Mouse (Mus musculus): Measurements from ENCODE around the gene Hdac9. TPM values are rescaled to one million over a fixed set of nuclear protein-coding genes. Genes with fewer than 3 reads are reported as not detected.

Gene Hdac9
- total and polyA plus RNA-seq, 2 experiments from 2014 or later: 15.6 to 15.7 TPM

DNA sequence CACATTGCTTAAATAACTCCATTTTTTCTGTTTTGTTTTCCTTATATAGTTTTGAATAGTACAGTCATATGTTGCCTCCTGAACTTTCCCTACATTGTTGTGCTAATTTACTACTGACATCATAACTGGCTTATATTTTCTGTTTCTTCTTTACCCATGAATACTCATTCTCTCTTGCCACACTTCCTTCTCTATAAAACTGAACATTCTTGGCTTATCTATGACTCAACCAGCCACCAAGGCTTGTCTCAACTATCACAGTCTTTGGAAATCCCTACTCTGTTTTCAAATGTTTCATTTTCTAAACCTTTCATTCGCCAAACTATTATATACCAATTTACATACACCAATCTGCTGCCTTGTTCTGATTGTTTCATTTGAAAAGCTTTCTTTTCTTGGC is 108.7 kb downstream of the Hdac9 start:
- TF ChIP-seq EP300 (IDR thresholded peaks at IDR 0.05; ENCODE audit: low read depth) (no peak), CTCF (IDR thresholded peaks at IDR 0.05; ENCODE audit: low read depth) (no peak)
- Histone ChIP-seq H3K36me3 (replicated peaks; ENCODE audit: control insufficient read depth, insufficient read depth, low read length) (no peaks in the 10 kb centered on the region), H3K4me1 (ENCODE audit: control insufficient read depth, insufficient read depth) (no peaks in the 10 kb centered on the region), H3K4me2 (ENCODE audit: low read depth, low read length) (no peak overlapping the region), H3K27me3 (ENCODE audit: control insufficient read depth, insufficient read depth, low read length) (no peaks in the 10 kb centered on the region), H3K9me3 (replicated peaks; ENCODE audit: control insufficient read depth, low read length) (no peaks in the 10 kb centered on the region), H3K4me3 (ENCODE audit: low read depth, low read length) (no peak overlapping the region), H3K27ac (ENCODE audit: low read depth) (no peak overlapping the region), H3K9ac (replicated peaks; ENCODE audit: low read depth, low read length) (no peak overlapping the region)
- DNase-seq (ENCODE audit: low spot score) (no peak), ATAC-seq (ENCODE audit: insufficient read depth, low read depth) (no peak)
- 74% methylated on average over 1 of the region's 1 CpGs for WGBS

- no peak overlapping the region for H3K27ac ChIP-seq (ENCODE audit: low read depth)
- TF ChIP-seq CTCF (IDR thresholded peaks at IDR 0.05; ENCODE audit: low read depth) (no peak), EP300 (IDR thresholded peaks at IDR 0.05; ENCODE audit: low read depth) (no peak)
- no peak overlapping the region for H3K4me2 ChIP-seq (ENCODE audit: low read depth, low read length)
- no peak overlapping the region for H3K9ac ChIP-seq (replicated peaks; ENCODE audit: low read depth, low read length)
- DNase-seq (ENCODE audit: low spot score) (no peak), ATAC-seq (ENCODE audit: insufficient read depth, low read depth) (no peak)
- no peak overlapping the region for H3K4me3 ChIP-seq (ENCODE audit: low read depth, low read length)
- H3K4me1 ChIP-seq (ENCODE audit: control insufficient read depth, insufficient read depth): no peaks in the 10 kb centered on the region
- H3K36me3 ChIP-seq (replicated peaks; ENCODE audit: control insufficient read depth, insufficient read depth, low read length): no peaks in the 10 kb centered on the region
- no peaks in the 10 kb centered on the region for H3K9me3 ChIP-seq (replicated peaks; ENCODE audit: control insufficient read depth, low read length)
- H3K27me3 ChIP-seq (ENCODE audit: control insufficient read depth, insufficient read depth, low read length): no peaks in the 10 kb centered on the region
Measured at GRCm38 (mm10) chr12:34806528-34806927, 110.4 kb downstream of the Hdac9 start.

DNA sequence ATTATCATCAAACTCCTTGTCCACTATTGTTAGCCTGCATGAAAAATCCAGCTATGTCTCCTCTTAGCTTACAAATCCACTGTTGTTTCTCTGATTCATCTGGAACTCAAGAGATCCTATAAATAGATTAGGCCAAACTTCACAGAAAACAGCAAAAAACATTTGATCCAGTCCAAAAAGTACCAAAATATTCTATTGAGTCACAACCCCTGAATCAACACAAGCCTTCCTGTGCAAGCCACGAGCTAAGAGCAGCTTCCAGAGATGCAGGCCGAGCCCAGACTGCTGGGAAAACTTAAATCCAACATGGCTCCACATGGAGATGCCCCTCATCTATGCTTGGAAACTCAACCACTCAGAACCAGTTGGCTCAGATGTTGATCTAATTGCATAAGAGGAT is 113.2 kb downstream of the Hdac9 start:
- no peak overlapping the region for H3K4me3 ChIP-seq (ENCODE audit: low read depth, low read length)
- no peaks in the 10 kb centered on the region for H3K4me1 ChIP-seq (ENCODE audit: control insufficient read depth, insufficient read depth)
- no peaks in the 10 kb centered on the region for H3K27me3 ChIP-seq (ENCODE audit: control insufficient read depth, insufficient read depth, low read length)
- 69% methylated on average over 2 of the region's 2 CpGs for WGBS
- H3K9me3 ChIP-seq (replicated peaks; ENCODE audit: control insufficient read depth, low read length): no peaks in the 10 kb centered on the region
- no peaks in the 10 kb centered on the region for H3K36me3 ChIP-seq (replicated peaks; ENCODE audit: control insufficient read depth, insufficient read depth, low read length)
- H3K4me2 ChIP-seq (ENCODE audit: low read depth, low read length): no peak overlapping the region
- ATAC-seq (ENCODE audit: insufficient read depth, low read depth) (no peak), DNase-seq (ENCODE audit: low spot score) (no peak)
- no peak overlapping the region for H3K27ac ChIP-seq (ENCODE audit: low read depth)
- no peak overlapping the region for H3K9ac ChIP-seq (replicated peaks; ENCODE audit: low read depth, low read length)
- TF ChIP-seq EP300 (IDR thresholded peaks at IDR 0.05; ENCODE audit: low read depth): no peak
- no peak for TF ChIP-seq CTCF (IDR thresholded peaks at IDR 0.05; ENCODE audit: low read depth)

DNA sequence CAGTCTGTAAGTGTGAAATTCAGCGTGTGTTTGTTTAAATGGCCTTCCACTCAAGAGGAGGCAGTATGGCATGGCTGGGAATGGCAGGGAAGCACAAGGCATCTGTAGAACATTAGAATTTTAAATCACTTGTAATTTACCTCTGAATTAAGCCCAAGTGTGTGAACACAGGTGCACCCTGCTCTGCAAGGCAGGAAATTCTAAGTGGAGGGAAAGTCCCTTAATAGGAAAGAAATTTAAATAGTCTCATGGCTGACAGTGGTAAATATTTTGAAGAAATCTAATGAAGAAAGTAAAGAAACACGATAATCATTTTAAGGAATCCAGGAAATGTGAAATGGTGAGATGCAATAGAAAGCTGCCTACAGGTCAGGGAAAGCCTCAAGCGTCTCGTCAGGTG is 114.6 kb downstream of the Hdac9 start:
- 75% methylated on average over 4 of the region's 4 CpGs for WGBS
- Histone ChIP-seq H3K27me3 (ENCODE audit: control insufficient read depth, insufficient read depth, low read length) (no peaks in the 10 kb centered on the region), H3K4me1 (ENCODE audit: control insufficient read depth, insufficient read depth) (peaks cover 3% of the 10 kb centered on the region), H3K4me2 (ENCODE audit: low read depth, low read length) (no peak overlapping the region), H3K9me3 (replicated peaks; ENCODE audit: control insufficient read depth, low read length) (no peaks in the 10 kb centered on the region), H3K27ac (ENCODE audit: low read depth) (no peak overlapping the region), H3K9ac (replicated peaks; ENCODE audit: low read depth, low read length) (no peak overlapping the region), H3K36me3 (replicated peaks; ENCODE audit: control insufficient read depth, insufficient read depth, low read length) (no peaks in the 10 kb centered on the region), H3K4me3 (ENCODE audit: low read depth, low read length) (no peak overlapping the region)
- no peak for TF ChIP-seq CTCF (IDR thresholded peaks at IDR 0.05; ENCODE audit: low read depth)
- TF ChIP-seq EP300 (IDR thresholded peaks at IDR 0.05; ENCODE audit: low read depth): no peak
- no peak for ATAC-seq (ENCODE audit: insufficient read depth, low read depth)
- DNase-seq (ENCODE audit: low spot score): no peak

GRCm38 (mm10) chr12:34801752-34802151 is 115.1 kb downstream of the Hdac9 start:
- H3K27ac ChIP-seq (ENCODE audit: low read depth): no peak overlapping the region
- H3K4me2 ChIP-seq (ENCODE audit: low read depth, low read length): no peak overlapping the region
- DNase-seq (ENCODE audit: low spot score): no peak
- H3K27me3 ChIP-seq (ENCODE audit: control insufficient read depth, insufficient read depth, low read length): no peaks in the 10 kb centered on the region
- H3K36me3 ChIP-seq (replicated peaks; ENCODE audit: control insufficient read depth, insufficient read depth, low read length): no peaks in the 10 kb centered on the region
- no peaks in the 10 kb centered on the region for H3K9me3 ChIP-seq (replicated peaks; ENCODE audit: control insufficient read depth, low read length)
- H3K4me3 ChIP-seq (ENCODE audit: low read depth, low read length): no peak overlapping the region
- TF ChIP-seq EP300 (IDR thresholded peaks at IDR 0.05; ENCODE audit: low read depth) (no peak), CTCF (IDR thresholded peaks at IDR 0.05; ENCODE audit: low read depth) (no peak)
- H3K4me1 ChIP-seq (ENCODE audit: control insufficient read depth, insufficient read depth): peaks cover 8% of the 10 kb centered on the region
- ATAC-seq (ENCODE audit: insufficient read depth, low read depth): no peak
- H3K9ac ChIP-seq (replicated peaks; ENCODE audit: low read depth, low read length): no peak overlapping the region

GRCm38 (mm10) chr12:34797389-34797788 is 119.5 kb downstream of the Hdac9 start:
- TF ChIP-seq EP300 (IDR thresholded peaks at IDR 0.05; ENCODE audit: low read depth) (no peak), CTCF (IDR thresholded peaks at IDR 0.05; ENCODE audit: low read depth) (no peak)
- ATAC-seq (ENCODE audit: insufficient read depth, low read depth) (no peak), DNase-seq (ENCODE audit: low spot score) (peak; percentile 55)
- 28% methylated on average over 2 of the region's 2 CpGs for WGBS
- Histone ChIP-seq H3K4me2 (ENCODE audit: low read depth, low read length) (no peak overlapping the region), H3K9me3 (replicated peaks; ENCODE audit: control insufficient read depth, low read length) (no peaks in the 10 kb centered on the region), H3K9ac (replicated peaks; ENCODE audit: low read depth, low read length) (no peak overlapping the region), H3K4me1 (ENCODE audit: control insufficient read depth, insufficient read depth) (peaks cover 18% of the 10 kb centered on the region), H3K4me3 (ENCODE audit: low read depth, low read length) (no peak overlapping the region), H3K27me3 (ENCODE audit: control insufficient read depth, insufficient read depth, low read length) (no peaks in the 10 kb centered on the region), H3K27ac (ENCODE audit: low read depth) (peak overlapping the region; percentile 34; the same call in 1 of the 2 replicates), H3K36me3 (replicated peaks; ENCODE audit: control insufficient read depth, insufficient read depth, low read length) (no peaks in the 10 kb centered on the region)
